In genomic region chr6:124996551-124997501, GRCm38 (mm10) we compare ENCODE assay signal across 8 mouse cellular contexts. TPM values are rescaled to one million over a fixed set of nuclear protein-coding genes. Genes with fewer than 3 reads are reported as not detected.
DNase-seq lines count a peak whose midpoint lies in the region; ATAC-seq and TF ChIP-seq lines count a peak whose summit lies in the region.

Gene Pianp, plus strand, starts transcription at chr6:124996694.

- no peak within 1 kb of the TSS for H3K27ac ChIP-seq in testis, adult 2 months (ENCODE audit: control insufficient read depth, insufficient read depth, low read depth, low read length)
- no peak within 1 kb of the TSS for H3K27ac ChIP-seq in embryonic facial prominence, embryonic 14.5 days (replicated peaks; ENCODE audit: low read depth, low read length)
- H3K27ac ChIP-seq in heart, embryonic 11.5 days (ENCODE audit: low read depth, low read length) = no peak within 1 kb of the TSS
- H3K27ac ChIP-seq in kidney, embryonic 14.5 days (ENCODE audit: low read depth, low read length) = no peak within 1 kb of the TSS
- peak within 1 kb of the TSS; percentile 90 for H3K27ac ChIP-seq in midbrain, embryonic 16.5 days (ENCODE audit: low read length)

- no peak for TF ChIP-seq CTCF in testis, adult 2 months (IDR thresholded peaks at IDR 0.05; ENCODE audit: control insufficient read depth, insufficient read depth, insufficient replicate concordance, low read depth, low read length)

- H3K9me3 ChIP-seq in embryonic facial prominence, embryonic 14.5 days (ENCODE audit: control insufficient read depth, low read length) = no peaks in the 10 kb centered on the region
- H3K9me3 ChIP-seq in heart, embryonic 11.5 days (replicated peaks; ENCODE audit: control insufficient read depth, low read length) = no peaks in the 10 kb centered on the region
- H3K9me3 ChIP-seq in kidney, embryonic 14.5 days (ENCODE audit: control insufficient read depth, low read length) = no peaks in the 10 kb centered on the region
- no peaks in the 10 kb centered on the region for H3K9me3 ChIP-seq in midbrain, embryonic 16.5 days (replicated peaks; ENCODE audit: control insufficient read depth, low read length, poor library complexity, severe bottlenecking)

- H3K36me3 ChIP-seq in testis, adult 2 months (ENCODE audit: control insufficient read depth, insufficient read depth, low read length) = no peaks in the 10 kb centered on the region
- no peaks in the 10 kb centered on the region for H3K36me3 ChIP-seq in embryonic facial prominence, embryonic 14.5 days (ENCODE audit: control insufficient read depth, insufficient read depth, low read length)
- no peaks in the 10 kb centered on the region for H3K36me3 ChIP-seq in heart, embryonic 11.5 days (ENCODE audit: control insufficient read depth, insufficient read depth, low read length)
- no peaks in the 10 kb centered on the region for H3K36me3 ChIP-seq in kidney, embryonic 14.5 days (ENCODE audit: control insufficient read depth, insufficient read depth, low read length)
- peaks cover 2% of the 10 kb centered on the region for H3K36me3 ChIP-seq in midbrain, embryonic 16.5 days (ENCODE audit: control insufficient read depth, insufficient read depth, low read length)

- no peak for DNase-seq in testis, postnatal 14 days (ENCODE audit: low spot score)
- DNase-seq in embryonic facial prominence, embryonic 14.5 days (ENCODE audit: low spot score) = peak; percentile 80
- peak; percentile 61 for DNase-seq in liver
- peak; percentile 72 to 84 for DNase-seq in spleen, postnatal 10 days (ENCODE audit: low spot score in 2 of 2)

- no peak for TF ChIP-seq POLR2A in testis, adult 2 months (IDR thresholded peaks at IDR 0.05; ENCODE audit: control insufficient read depth, low read depth, low read length)

- H3K27me3 ChIP-seq in testis, adult 2 months (ENCODE audit: control insufficient read depth, insufficient read depth, low read length) = 0 out of 2 replicates have a peak, but pooled peaks cover 2% of the 10 kb centered on the region
- peaks cover 82% of the 10 kb centered on the region for H3K27me3 ChIP-seq in embryonic facial prominence, embryonic 14.5 days (replicated peaks; ENCODE audit: control insufficient read depth, insufficient read depth, low read length)
- peaks cover 83% of the 10 kb centered on the region for H3K27me3 ChIP-seq in heart, embryonic 11.5 days (ENCODE audit: control insufficient read depth, insufficient read depth, low read length)
- H3K27me3 ChIP-seq in kidney, embryonic 14.5 days (ENCODE audit: control insufficient read depth, insufficient read depth, low read length) = peaks cover 60% of the 10 kb centered on the region
- H3K27me3 ChIP-seq in midbrain, embryonic 16.5 days (ENCODE audit: control insufficient read depth, insufficient read depth, low read depth, low read length) = peaks cover 6% of the 10 kb centered on the region

- peak within 1 kb of the TSS; percentile 57 for H3K4me3 ChIP-seq in testis, adult 2 months (ENCODE audit: control insufficient read depth, low read depth, low read length)
- H3K4me3 ChIP-seq in embryonic facial prominence, embryonic 14.5 days (ENCODE audit: low read depth, low read length) = peak within 1 kb of the TSS; percentile 68
- peak within 1 kb of the TSS; percentile 50 for H3K4me3 ChIP-seq in heart, embryonic 11.5 days (ENCODE audit: low read depth, low read length)
- peak within 1 kb of the TSS; percentile 59 for H3K4me3 ChIP-seq in kidney, embryonic 14.5 days (ENCODE audit: low read length)
- peak within 1 kb of the TSS; percentile 78 for H3K4me3 ChIP-seq in midbrain, embryonic 16.5 days (ENCODE audit: low read depth, low read length)

- ATAC-seq in embryonic facial prominence, embryonic 14.5 days (ENCODE audit: low read depth) = peak; percentile 88
- ATAC-seq in heart, embryonic 11.5 days (replicated peaks; ENCODE audit: insufficient number of reproducible peaks, low FRiP score, low TSS enrichment) = peak; percentile 28; the same call in 1 of the 2 replicates
- ATAC-seq in kidney, embryonic 14.5 days (ENCODE audit: low FRiP score, low TSS enrichment) = peak; percentile 55
- peak; percentile 91 for ATAC-seq in midbrain, embryonic 16.5 days

- peaks cover 22% of the 10 kb centered on the region for H3K4me1 ChIP-seq in testis, adult 2 months (ENCODE audit: control insufficient read depth, insufficient read depth, low read length)
- H3K4me1 ChIP-seq in embryonic facial prominence, embryonic 14.5 days (ENCODE audit: control insufficient read depth, insufficient read depth, low read length) = peaks cover 8% of the 10 kb centered on the region
- H3K4me1 ChIP-seq in heart, embryonic 11.5 days (ENCODE audit: control insufficient read depth, insufficient read depth, low read length) = peaks cover 10% of the 10 kb centered on the region; the same call in 1 of the 2 replicates
- peaks cover 18% of the 10 kb centered on the region; the same call in 1 of the 2 replicates for H3K4me1 ChIP-seq in kidney, embryonic 14.5 days (ENCODE audit: control insufficient read depth, insufficient read depth, low read length)
- H3K4me1 ChIP-seq in midbrain, embryonic 16.5 days (ENCODE audit: control insufficient read depth, insufficient read depth, low read length) = peaks cover 21% of the 10 kb centered on the region

- 2% methylated on average over 32 of the region's 78 CpGs for WGBS in embryonic facial prominence, embryonic 14.5 days
- WGBS in heart, embryonic 11.5 days (ENCODE audit: insufficient replicate concordance) = under 1% methylated on average over 58 of the region's 78 CpGs
- WGBS in kidney, embryonic 14.5 days = under 1% methylated on average over 58 of the region's 78 CpGs
- under 1% methylated on average over 50 of the region's 78 CpGs for whole genome bisulfite sequencing in midbrain, embryonic 16.5 days

- peak within 1 kb of the TSS; percentile 99 for H3K4me2 ChIP-seq in embryonic facial prominence, embryonic 14.5 days (ENCODE audit: low read depth, low read length)
- peak within 1 kb of the TSS; percentile 88 for H3K4me2 ChIP-seq in heart, embryonic 11.5 days
- peak within 1 kb of the TSS; percentile 98 for H3K4me2 ChIP-seq in kidney, embryonic 14.5 days (replicated peaks; ENCODE audit: low read depth, low read length)
- H3K4me2 ChIP-seq in midbrain, embryonic 16.5 days (ENCODE audit: low read length) = peak within 1 kb of the TSS; percentile 65

- peak within 1 kb of the TSS; percentile 75 for H3K9ac ChIP-seq in embryonic facial prominence, embryonic 14.5 days (ENCODE audit: low read depth, low read length)
- H3K9ac ChIP-seq in heart, embryonic 11.5 days (ENCODE audit: low read depth, low read length) = peak within 1 kb of the TSS; percentile 46; the same call in 1 of the 2 replicates
- peak within 1 kb of the TSS; percentile 60; the same call in 1 of the 2 replicates for H3K9ac ChIP-seq in kidney, embryonic 14.5 days (ENCODE audit: low read depth, low read length)
- H3K9ac ChIP-seq in midbrain, embryonic 16.5 days (ENCODE audit: low read depth, low read length) = peak within 1 kb of the TSS; percentile 97

RNA-seq across cellular contexts. Expression of gene Pianp, which starts in this region (rescaled TPM):
- 0.23 and 0.38 TPM in 2 replicates for polyA plus RNA-seq in testis, adult 2 months (2012; rRNA removed)
- 5.0 and 7.2 TPM in 2 replicates for polyA plus RNA-seq in embryonic facial prominence, embryonic 14.5 days (2014; fragmentation: Nextera tagmentation; extraction: Ambion mirVana)
- polyA plus RNA-seq in heart, embryonic 11.5 days (2014; fragmentation: Nextera tagmentation; extraction: Ambion mirVana) = 0.41 TPM in 1 of 2 replicates, not detected in the other
- 1.0 and 1.2 TPM in 2 replicates for polyA plus RNA-seq in kidney, embryonic 14.5 days (2014; fragmentation: Nextera tagmentation; extraction: Ambion mirVana)
- 69.1 and 87.1 TPM in 2 replicates for polyA plus RNA-seq in midbrain, embryonic 16.5 days (2015; fragmentation: Nextera tagmentation; extraction: Ambion mirVana)

Comparison
In these comparisons a context has a peak if more than half of its experiments do, and no peak if none do; other contexts are left out.
1. Peak in ATAC-seq, H3K4me3 ChIP-seq, H3K9ac ChIP-seq and H3K4me2 ChIP-seq in heart, embryonic 11.5 days; RNA of the gene not detected or under 1 TPM.
2. ATAC-seq: peak in every context shown above with its lines; median percentile 91 in midbrain, embryonic 16.5 days; 88 in embryonic facial prominence, embryonic 14.5 days; 55 in kidney, embryonic 14.5 days; 28 in heart, embryonic 11.5 days.
3. H3K9ac ChIP-seq: peak in every context shown above with its lines; median percentile 97 in midbrain, embryonic 16.5 days; 75 in embryonic facial prominence, embryonic 14.5 days; 60 in kidney, embryonic 14.5 days; 46 in heart, embryonic 11.5 days.